Mouse (Mus musculus) CH12.LX (cell line): ENCODE data around the gene Ankzf1. TPM values are rescaled to one million over a fixed set of nuclear protein-coding genes. Genes with fewer than 3 reads are reported as not detected.

ENCODE experiments used
- DNase-seq: peaks from one replicate; pipeline ENCODE4 v3.0.0-alpha.2; 2013; ENCODE audit errors: extremely low read depth
- H3K27ac ChIP-seq: 2 replicates; pipeline ENCODE4 v1.5.1; 2012; ENCODE audit warnings: low read depth, mild to moderate bottlenecking, control low read depth, moderate library complexity; ENCODE audit not compliant: insufficient read depth
- H3K27me3 ChIP-seq: replicated peaks from 2 replicates; pipeline ENCODE3; 2012; ENCODE audit warnings: inconsistent platforms
- H3K36me3 ChIP-seq, 2 experiments: replicated peaks in 1 of 2; 2 replicates each; pipeline versions ENCODE3 to v1.6.1; 2012; ENCODE audit warnings: inconsistent platforms in 1 of 2, low read length in 1 of 2, mild to moderate bottlenecking in 1 of 2, mixed read lengths in 1 of 2, moderate library complexity in 1 of 2; ENCODE audit not compliant: control insufficient read depth in 1 of 2, insufficient read depth in 1 of 2
- H3K4me1 ChIP-seq, 2 experiments: 2 replicates each; pipeline ENCODE4 v1.6.1; 2012; ENCODE audit warnings: inconsistent platforms in 1 of 2, moderate library complexity in 1 of 2; ENCODE audit not compliant: insufficient read depth in 2 of 2, control insufficient read depth in 1 of 2
- H3K4me2 ChIP-seq: 2 replicates; pipeline ENCODE4 v1.6.1; 2012; ENCODE audit warnings: low read depth, mild to moderate bottlenecking, control low read depth; ENCODE audit not compliant: poor library complexity, insufficient read depth, severe bottlenecking
- H3K4me3 ChIP-seq, 3 experiments: fragments of 150-350 bp in 1 of 3; sonication (generic) in 1 of 3; replicated peaks in 1 of 3; 2 replicates each; pipeline versions ENCODE3 to v1.5.1; 2011 to 2012; ENCODE audit warnings: low read depth in 2 of 3, low read length in 2 of 3, mild to moderate bottlenecking in 2 of 3, moderate library complexity in 2 of 3, control low read depth in 1 of 3, improper control_type of control experiment in 1 of 3, inconsistent platforms in 1 of 3, mixed read lengths in 1 of 3; ENCODE audit not compliant: poor library complexity in 1 of 3
- H3K79me2 ChIP-seq: replicated peaks from 2 replicates; pipeline ENCODE4 v1.6.1; 2012; ENCODE audit warnings: mild to moderate bottlenecking, moderate library complexity; ENCODE audit not compliant: control insufficient read depth, poor library complexity, insufficient read depth, severe bottlenecking; ENCODE audit errors: extremely low read depth
- H3K9ac ChIP-seq: 2 replicates; pipeline ENCODE4 v1.6.1; 2012; ENCODE audit warnings: low read depth, mild to moderate bottlenecking, control low read depth, moderate library complexity; ENCODE audit not compliant: insufficient read depth
- H3K9me3 ChIP-seq: replicated peaks from 2 replicates; pipeline ENCODE3; 2012; ENCODE audit warnings: low read length, inconsistent platforms, mixed read lengths
- BHLHE40 ChIP-seq: IDR thresholded peaks from 2 replicates; pipeline ENCODE4 v1.6.1; 2011; ENCODE audit warnings: mild to moderate bottlenecking, low read depth, low read length, improper control_type of control experiment
- CHD1 ChIP-seq: IDR thresholded peaks from 2 replicates; pipeline ENCODE4 v1.6.1; 2012; ENCODE audit warnings: low read depth, low read length, improper control_type of control experiment, inconsistent platforms
- CHD2 ChIP-seq: IDR thresholded peaks from 2 replicates; pipeline ENCODE4 v1.6.1; 2011; ENCODE audit warnings: low read length, improper control_type of control experiment
- CTCF ChIP-seq, 2 experiments: IDR thresholded peaks in 1 of 2; conservative IDR thresholded peaks in 1 of 2; 2 replicates each; pipeline ENCODE4 v1.5.1; 2011 to 2012; ENCODE audit warnings: low read depth in 2 of 2, low read length in 2 of 2, improper control_type of control experiment in 1 of 2, inconsistent platforms in 1 of 2, mild to moderate bottlenecking in 1 of 2, moderate library complexity in 1 of 2
- E2F4 ChIP-seq: IDR thresholded peaks from 2 replicates; pipeline ENCODE4 v1.6.1; 2011; ENCODE audit warnings: low read depth, low read length, improper control_type of control experiment; ENCODE audit not compliant: insufficient replicate concordance
- ELF1 ChIP-seq: IDR thresholded peaks from 2 replicates; pipeline ENCODE4 v1.6.1; 2014; ENCODE audit warnings: low read depth, mild to moderate bottlenecking, inconsistent platforms, low read length, improper control_type of control experiment
- EP300 ChIP-seq: IDR thresholded peaks from 2 replicates; pipeline ENCODE4 v1.6.1; 2011; ENCODE audit warnings: low read length, improper control_type of control experiment
- ETS1 ChIP-seq: conservative IDR thresholded peaks from 2 replicates; pipeline ENCODE4 v1.6.1; 2012; ENCODE audit warnings: low read depth, mild to moderate bottlenecking, inconsistent platforms, low read length, improper control_type of control experiment, moderate library complexity
- GABPA ChIP-seq: IDR thresholded peaks from 2 replicates; pipeline ENCODE4 v1.6.1; 2012; ENCODE audit warnings: low read depth, low read length, improper control_type of control experiment, inconsistent platforms; ENCODE audit not compliant: insufficient replicate concordance
- HCFC1 ChIP-seq: IDR thresholded peaks from 2 replicates; pipeline ENCODE4 v1.6.1; 2012; ENCODE audit warnings: low read depth, mild to moderate bottlenecking, inconsistent platforms, low read length, improper control_type of control experiment
- IRF4 ChIP-seq: IDR thresholded peaks from 2 replicates; pipeline ENCODE4 v1.6.1; 2014; ENCODE audit warnings: low read depth, mild to moderate bottlenecking, inconsistent platforms, low read length, improper control_type of control experiment
- JUN ChIP-seq: IDR thresholded peaks from 2 replicates; pipeline ENCODE4 v1.6.1; 2011; ENCODE audit warnings: low read depth, mild to moderate bottlenecking, low read length, improper control_type of control experiment, moderate library complexity; ENCODE audit not compliant: insufficient read depth
- JUND ChIP-seq: conservative IDR thresholded peaks from 2 replicates; pipeline ENCODE4 v1.6.1; 2011; ENCODE audit warnings: low read depth, low read length, improper control_type of control experiment
- KAT2A ChIP-seq: IDR thresholded peaks from 2 replicates; pipeline ENCODE4 v1.6.1; 2012; ENCODE audit warnings: low read length, improper control_type of control experiment, inconsistent platforms; ENCODE audit not compliant: insufficient replicate concordance
- MAFK ChIP-seq: IDR thresholded peaks from 2 replicates; pipeline ENCODE4 v1.6.1; 2011; ENCODE audit warnings: low read length, improper control_type of control experiment; ENCODE audit not compliant: insufficient replicate concordance
- MAX ChIP-seq: IDR thresholded peaks from 2 replicates; pipeline ENCODE4 v1.6.1; 2011; ENCODE audit warnings: low read length, improper control_type of control experiment
- MAZ ChIP-seq: IDR thresholded peaks from 2 replicates; pipeline ENCODE4 v1.6.1; 2012; ENCODE audit warnings: low read depth, mild to moderate bottlenecking, inconsistent platforms, low read length, improper control_type of control experiment, moderate library complexity
- MEF2A ChIP-seq: IDR thresholded peaks from 2 replicates; pipeline ENCODE4 v1.6.1; 2014; ENCODE audit warnings: low read depth, mild to moderate bottlenecking, inconsistent platforms, low read length, improper control_type of control experiment, borderline replicate concordance
- MXI1 ChIP-seq: IDR thresholded peaks from 2 replicates; pipeline ENCODE4 v1.6.1; 2011; ENCODE audit warnings: mild to moderate bottlenecking, low read depth, low read length, improper control_type of control experiment
- MYC ChIP-seq: IDR thresholded peaks from 2 replicates; pipeline ENCODE4 v1.6.1; 2011; ENCODE audit warnings: low read depth, mild to moderate bottlenecking, improper control_type of control experiment, low read length
- NELFE ChIP-seq: IDR thresholded peaks from 2 replicates; pipeline ENCODE4 v1.6.1; 2011; ENCODE audit warnings: low read depth, low read length, improper control_type of control experiment
- NRF1 ChIP-seq: IDR thresholded peaks from 2 replicates; pipeline ENCODE4 v1.6.1; 2014; ENCODE audit warnings: low read depth, mild to moderate bottlenecking, inconsistent platforms, low read length, improper control_type of control experiment, moderate library complexity
- PAX5 ChIP-seq: IDR thresholded peaks from 2 replicates; pipeline ENCODE4 v1.6.1; 2012; ENCODE audit warnings: low read length, inconsistent platforms, mixed read lengths
- POLR2A ChIP-seq: IDR thresholded peaks from 2 replicates; pipeline ENCODE4 v1.6.1; 2011; ENCODE audit warnings: low read depth, mild to moderate bottlenecking, improper control_type of control experiment, low read length
- POLR2AphosphoS2 ChIP-seq: IDR thresholded peaks from 2 replicates; pipeline ENCODE4 v1.6.1; 2011; ENCODE audit warnings: low read depth, low read length, improper control_type of control experiment
- RAD21 ChIP-seq: IDR thresholded peaks from 2 replicates; pipeline ENCODE4 v1.6.1; 2011; ENCODE audit warnings: low read depth, mild to moderate bottlenecking, low read length, improper control_type of control experiment, moderate library complexity
- RCOR1 ChIP-seq: conservative IDR thresholded peaks from 2 replicates; pipeline ENCODE4 v1.6.1; 2012; ENCODE audit warnings: low read depth, mild to moderate bottlenecking, inconsistent platforms, low read length, improper control_type of control experiment
- SIN3A ChIP-seq: IDR thresholded peaks from 2 replicates; pipeline ENCODE4 v1.6.1; 2012; ENCODE audit warnings: low read length, improper control_type of control experiment, inconsistent platforms
- SMC3 ChIP-seq: IDR thresholded peaks from 2 replicates; pipeline ENCODE4 v1.6.1; 2011; ENCODE audit warnings: low read depth, low read length, improper control_type of control experiment
- TBP ChIP-seq: conservative IDR thresholded peaks from 2 replicates; pipeline ENCODE4 v1.6.1; 2011; ENCODE audit warnings: low read depth, low read length, improper control_type of control experiment
- TCF12 ChIP-seq: IDR thresholded peaks from 2 replicates; pipeline ENCODE4 v1.6.1; 2014; ENCODE audit warnings: low read depth, mild to moderate bottlenecking, inconsistent platforms, low read length, improper control_type of control experiment
- UBTF ChIP-seq: IDR thresholded peaks from 2 replicates; pipeline ENCODE4 v1.6.1; 2012; ENCODE audit warnings: low read depth, mild to moderate bottlenecking, inconsistent platforms, low read length, improper control_type of control experiment, moderate library complexity
- USF1 ChIP-seq: IDR thresholded peaks from 2 replicates; pipeline ENCODE4 v1.6.1; 2014; ENCODE audit warnings: low read depth, mild to moderate bottlenecking, inconsistent platforms, low read length, improper control_type of control experiment
- USF2 ChIP-seq: conservative IDR thresholded peaks from 2 replicates; pipeline ENCODE4 v1.6.1; 2011; ENCODE audit warnings: low read depth, low read length, improper control_type of control experiment
- ZC3H11A ChIP-seq: IDR thresholded peaks from 2 replicates; pipeline ENCODE4 v1.6.1; 2012; ENCODE audit warnings: low read depth, mild to moderate bottlenecking, inconsistent platforms, low read length, improper control_type of control experiment
- ZKSCAN1 ChIP-seq: IDR thresholded peaks from 2 replicates; pipeline ENCODE4 v1.6.1; 2012; ENCODE audit warnings: low read depth, inconsistent platforms, low read length, improper control_type of control experiment, borderline replicate concordance
- ZMIZ1 ChIP-seq: IDR thresholded peaks from 2 replicates; pipeline ENCODE4 v1.6.1; 2012; ENCODE audit warnings: low read depth, mild to moderate bottlenecking, inconsistent platforms, low read length, improper control_type of control experiment
- ZNF384 ChIP-seq: IDR thresholded peaks from 2 replicates; pipeline ENCODE4 v1.6.1; 2012; ENCODE audit warnings: low read depth, low read length, improper control_type of control experiment, inconsistent platforms
- dilution Hi-C: fragments of 300-500 bp; cut with MboI; formaldehyde crosslinking; loops from 2 replicates; pipeline ENCODE4 v1.14.3; 2020; ENCODE audit warnings: low sequenced_read_pairs; ENCODE audit not compliant: extremely low pct_unique_long_range_greater_than_20kb, extremely low pct_ligation_motif_present
- in situ Hi-C: fragments of 300-500 bp; cut with MboI; formaldehyde crosslinking; loops from 3 replicates; pipeline ENCODE4 v1.14.3; 2019; ENCODE audit warnings: low sequenced_read_pairs, low pct_ligation_motif_present, low pct_unique_long_range_greater_than_20kb, mixed read lengths
- polyA plus RNA-seq: library from polyadenylated mRNA; unstranded; fragments of >175 nt; gene quantifications from 2 replicates; pipeline ENCODE4 v1.2.1, GENCODE M21; 2012; ENCODE audit warnings: low read depth; ENCODE audit not compliant: insufficient read length
- total RNA-seq, 2 experiments: library from RNA; depleted of rRNA; stranded (reverse); fragments of 300-350 nt in 1 of 2; fragments of >200 nt in 1 of 2; gene quantifications; 2 replicates each; pipeline ENCODE4 v1.2.3; 2012 to 2014

Ankzf1 gene
- total and polyA plus RNA-seq, 3 experiments = 13.3 to 20.4 (median 19.6) TPM

DNA sequence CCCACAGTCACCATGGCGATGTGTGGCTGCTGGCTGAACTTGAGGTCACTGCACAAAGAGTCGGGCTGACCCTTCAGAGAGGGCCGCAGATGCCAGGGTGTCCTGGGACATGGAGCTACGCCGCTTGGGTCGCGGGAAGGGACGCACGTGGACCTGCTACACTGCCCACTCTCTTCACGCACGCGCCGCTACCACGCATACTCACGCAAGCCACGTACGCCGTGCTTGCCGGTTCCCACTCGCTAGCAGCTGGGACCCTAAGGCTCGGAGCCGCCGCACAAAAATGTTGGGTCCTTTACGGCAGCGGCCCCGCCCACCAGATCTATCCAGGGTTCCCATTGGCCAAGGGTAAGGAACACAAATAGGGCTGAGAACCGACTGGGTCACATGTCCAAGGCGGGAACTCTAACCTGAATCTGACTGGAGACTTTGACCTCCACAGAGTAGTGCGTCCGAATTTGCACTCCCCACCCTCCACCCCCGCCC lies 11.8 kb upstream of the Ankzf1 start, which contains the start of gene Abcb6:
Gene Abcb6, minus strand, starts transcription at position 288 of the 486 bp plus-strand sequence.
- Histone ChIP-seq H3K4me1 (peaks cover 0 to 20% of the 10 kb centered on the region in 2 experiments; a peak in 3 of 4 replicates), H3K9me3 (peaks cover 3% of the 10 kb centered on the region), H3K79me2 (no peaks in the 10 kb centered on the region), H3K27me3 (no peaks in the 10 kb centered on the region), H3K4me3 (peak within 1 kb of the TSS; percentile 63 to 80 (median 76)), H3K27ac (no peak within 1 kb of the TSS), H3K9ac (peak within 1 kb of the TSS; percentile 59; the same call in 1 of the 2 replicates), H3K4me2 (peak within 1 kb of the TSS; percentile 63), H3K36me3 (peaks cover 44 to 73% of the 10 kb centered on the region in 2 experiments)
- no peak for TF ChIP-seq UBTF
- TF ChIP-seq GABPA = no peak
- no peak for TF ChIP-seq ZC3H11A
- TF ChIP-seq USF2 = peak; percentile 84
- TF ChIP-seq CTCF (conservative IDR thresholded peaks at IDR 0.05 in 1 of 2, IDR thresholded peaks at IDR 0.05 in 1 of 2; ENCODE audit: low read depth in 2 of 2, low read length in 2 of 2) = no peak
- peak; percentile 82 for TF ChIP-seq MAX
- no peak for TF ChIP-seq PAX5
- TF ChIP-seq IRF4 = no peak
- TF ChIP-seq JUND = no peak
- TF ChIP-seq MAFK = no peak
- TF ChIP-seq MXI1 = peak; percentile 82; the same call in 1 of the 2 replicates
- no peak for TF ChIP-seq ZMIZ1
- TF ChIP-seq CHD1 = no peak
- TF ChIP-seq NRF1 = peak; percentile 70
- no peak for TF ChIP-seq SIN3A
- TF ChIP-seq HCFC1 = peak; percentile 58
- TF ChIP-seq TBP = no peak
- TF ChIP-seq SMC3 = no peak
- TF ChIP-seq RCOR1 = no peak
- TF ChIP-seq ETS1 = no peak
- TF ChIP-seq MAZ = no peak
- TF ChIP-seq EP300 = no peak
- no peak for TF ChIP-seq RAD21
- peak; percentile 58; the same call in 1 of the 2 replicates for TF ChIP-seq ELF1
- no peak for TF ChIP-seq BHLHE40
- peak; percentile 77 for TF ChIP-seq POLR2A
- no peak for TF ChIP-seq MEF2A
- TF ChIP-seq CHD2 = no peak
- TF ChIP-seq E2F4 = peak; percentile 93; the same call in 1 of the 2 replicates
- no peak for TF ChIP-seq MYC
- TF ChIP-seq NELFE = peak; percentile 51; the same call in 1 of the 2 replicates
- TF ChIP-seq POLR2AphosphoS2 = no peak
- peak; percentile 89 for TF ChIP-seq USF1
- TF ChIP-seq KAT2A = no peak
- 0 out of 2 replicates have a peak, but pooled peaks have one; percentile 43 for TF ChIP-seq TCF12
- TF ChIP-seq ZKSCAN1 = no peak
- TF ChIP-seq ZNF384 = no peak
- no peak for TF ChIP-seq JUN
- peak; percentile 94 for DNase-seq
- in situ Hi-C loops (no loop called here), dilution Hi-C loops (no loop called here)
